Mouse (Mus musculus) kidney, postnatal 0 days (tissue): ENCODE measurements at regions not wholly inside any gene's neighbourhood (a gene's known extent, or its start where the extent isn't known, plus 50 kb on each side); places are given as distances from the start of the nearest gene placed in this dataset.

ENCODE experiments used
- ATAC-seq: fragments of 200-750 bp; cut with Nextera tagmentation; replicated peaks from 2 replicates; pipeline ENCODE4 v1.8.0; 2017; ENCODE audit warnings: low read depth, moderate number of reproducible peaks, moderate TSS enrichment, moderate library complexity; ENCODE audit not compliant: low FRiP score
- DNase-seq: peaks from one replicate; pipeline ENCODE4 v3.0.0-alpha.2; 2016; ENCODE audit warnings: low spot score
- H3K27ac ChIP-seq: fragments of 300-500 bp; sonication (generic); 2 replicates; pipeline ENCODE4 v1.5.1; 2014; ENCODE audit warnings: mild to moderate bottlenecking
- H3K27me3 ChIP-seq: fragments of 300-500 bp; sonication (generic); 2 replicates; pipeline ENCODE4 v1.6.1; 2014; ENCODE audit warnings: low read length, mixed read lengths; ENCODE audit not compliant: insufficient read depth
- H3K36me3 ChIP-seq: fragments of 300-500 bp; sonication (generic); 2 replicates; pipeline ENCODE4 v1.6.1; 2014; ENCODE audit warnings: low read length, mixed read lengths; ENCODE audit not compliant: insufficient read depth
- H3K4me1 ChIP-seq: fragments of 300-500 bp; sonication (generic); replicated peaks from 2 replicates; pipeline ENCODE4 v1.6.1; 2014; ENCODE audit warnings: antibody characterized with exemption, low read length, mixed read lengths; ENCODE audit not compliant: insufficient read depth
- H3K4me2 ChIP-seq: fragments of 300-500 bp; sonication (generic); 2 replicates; pipeline ENCODE4 v1.6.1; 2014; ENCODE audit warnings: mild to moderate bottlenecking, low read length, moderate library complexity, mixed read lengths
- H3K4me3 ChIP-seq: fragments of 300-500 bp; sonication (generic); replicated peaks from 2 replicates; pipeline ENCODE4 v1.5.1; 2014; ENCODE audit warnings: low read depth, low read length
- H3K9ac ChIP-seq: fragments of 300-500 bp; sonication (generic); 2 replicates; pipeline ENCODE4 v1.6.1; 2014; ENCODE audit warnings: low read depth, low read length
- H3K9me3 ChIP-seq: fragments of 300-500 bp; sonication (generic); replicated peaks from 2 replicates; pipeline ENCODE4 v1.6.1; 2016; ENCODE audit warnings: low read length, inconsistent platforms, mixed read lengths
- CTCF ChIP-seq: IDR thresholded peaks from 2 replicates; pipeline ENCODE4 v1.5.1; 2016; ENCODE audit warnings: antibody characterized with exemption, low read depth, mild to moderate bottlenecking, moderate library complexity
- WGBS: fragments of 180-500 bp; shearing (Covaris S2); extraction: QIAGEN DNeasy Blood & Tissue Kit; methylation state at CpG from one replicate; pipeline ENCODE4 v1.1.7; 2014; 5-methylcytosine and 5-hydroxymethylcytosine counted together

- Histone ChIP-seq H3K4me1 (0 out of 2 replicates have a peak, but pooled peaks cover 2% of the 10 kb centered on the region), H3K36me3 (no peaks in the 10 kb centered on the region), H3K27ac (no peak overlapping the region), H3K9me3 (no peaks in the 10 kb centered on the region), H3K4me2 (no peak overlapping the region), H3K4me3 (no peak overlapping the region), H3K27me3 (no peaks in the 10 kb centered on the region), H3K9ac (no peak overlapping the region)
- TF ChIP-seq CTCF: no peak
- ATAC-seq (no peak), DNase-seq (no peak)
- WGBS: 67% methylated on average over 1 of the region's 1 CpGs
Measured at GRCm38 (mm10) chr10:96757311-96757710, 140.5 kb downstream of the Btg1 start.

- H3K9ac ChIP-seq: no peak overlapping the region
- no peak for TF ChIP-seq CTCF
- H3K27ac ChIP-seq: no peak overlapping the region
- no peaks in the 10 kb centered on the region for H3K27me3 ChIP-seq
- no peaks in the 10 kb centered on the region for H3K9me3 ChIP-seq
- DNase-seq: no peak
- no peak overlapping the region for H3K4me3 ChIP-seq
- ATAC-seq: no peak
- H3K4me2 ChIP-seq: no peak overlapping the region
- H3K4me1 ChIP-seq: 0 out of 2 replicates have a peak, but pooled peaks cover 3% of the 10 kb centered on the region
- H3K36me3 ChIP-seq: no peaks in the 10 kb centered on the region
- 88% methylated on average over 8 of the region's 8 CpGs for WGBS
Measured at GRCm38 (mm10) chr10:96761601-96762000, 144.8 kb downstream of the Btg1 start.

GRCm38 (mm10) chr10:96765626-96766025, 148.8 kb downstream of the Btg1 start:
- H3K9me3 ChIP-seq: no peaks in the 10 kb centered on the region
- H3K4me1 ChIP-seq: 0 out of 2 replicates have a peak, but pooled peaks cover 3% of the 10 kb centered on the region
- no peaks in the 10 kb centered on the region for H3K27me3 ChIP-seq
- no peak overlapping the region for H3K27ac ChIP-seq
- no peak for TF ChIP-seq CTCF
- no peaks in the 10 kb centered on the region for H3K36me3 ChIP-seq
- DNase-seq (no peak), ATAC-seq (no peak)
- H3K4me3 ChIP-seq: no peak overlapping the region
- 87% methylated on average over 5 of the region's 5 CpGs for WGBS
- H3K4me2 ChIP-seq: no peak overlapping the region
- no peak overlapping the region for H3K9ac ChIP-seq

GRCm38 (mm10) chr10:96778220-96778619, 161.4 kb downstream of the Btg1 start:
- TF ChIP-seq CTCF: no peak
- Histone ChIP-seq H3K4me3 (no peak overlapping the region), H3K27me3 (no peaks in the 10 kb centered on the region), H3K4me2 (no peak overlapping the region), H3K9ac (no peak overlapping the region), H3K36me3 (no peaks in the 10 kb centered on the region), H3K9me3 (no peaks in the 10 kb centered on the region), H3K27ac (no peak overlapping the region), H3K4me1 (no peaks in the 10 kb centered on the region)
- no peak for ATAC-seq
- 79% methylated on average over 1 of the region's 1 CpGs for WGBS
- DNase-seq: no peak

GRCm38 (mm10) chr10:96783966-96784365, 167.2 kb downstream of the Btg1 start:
- ATAC-seq: no peak
- DNase-seq: no peak
- Histone ChIP-seq H3K36me3 (no peaks in the 10 kb centered on the region), H3K27ac (no peak overlapping the region), H3K4me2 (no peak overlapping the region), H3K4me1 (no peaks in the 10 kb centered on the region), H3K4me3 (no peak overlapping the region), H3K9ac (no peak overlapping the region), H3K9me3 (no peaks in the 10 kb centered on the region), H3K27me3 (no peaks in the 10 kb centered on the region)
- WGBS: 66% methylated on average over 5 of the region's 5 CpGs
- no peak for TF ChIP-seq CTCF

- H3K9ac ChIP-seq: no peak overlapping the region
- no peak overlapping the region for H3K4me2 ChIP-seq
- no peak overlapping the region for H3K4me3 ChIP-seq
- DNase-seq: peak; percentile 65
- no peak for ATAC-seq
- no peaks in the 10 kb centered on the region for H3K4me1 ChIP-seq
- H3K27me3 ChIP-seq: no peaks in the 10 kb centered on the region
- H3K27ac ChIP-seq: no peak overlapping the region
- no peaks in the 10 kb centered on the region for H3K9me3 ChIP-seq
- TF ChIP-seq CTCF: no peak
- no peaks in the 10 kb centered on the region for H3K36me3 ChIP-seq
- WGBS: 35% methylated on average over 8 of the region's 8 CpGs
Measured at GRCm38 (mm10) chr10:96786903-96787571, 170.2 kb downstream of the Btg1 start.

- DNase-seq (no peak), ATAC-seq (no peak)
- no peak overlapping the region for H3K4me3 ChIP-seq
- H3K36me3 ChIP-seq: no peaks in the 10 kb centered on the region
- no peak overlapping the region for H3K27ac ChIP-seq
- WGBS: 16% methylated on average over 1 of the region's 1 CpGs
- no peaks in the 10 kb centered on the region for H3K4me1 ChIP-seq
- no peak for TF ChIP-seq CTCF
- no peak overlapping the region for H3K9ac ChIP-seq
- H3K27me3 ChIP-seq: no peaks in the 10 kb centered on the region
- H3K4me2 ChIP-seq: no peak overlapping the region
- H3K9me3 ChIP-seq: no peaks in the 10 kb centered on the region
Measured at GRCm38 (mm10) chr10:96787572-96787946, 170.8 kb downstream of the Btg1 start.
